Mouse (Mus musculus) myocyte (in vitro differentiated cells): ENCODE results near the gene Gtf3c4.

Source experiments
- CEBPB ChIP-seq: IDR thresholded peaks from 2 replicates; pipeline ENCODE4 v1.6.1; 2011; ENCODE audit warnings: mild to moderate bottlenecking, moderate library complexity; ENCODE audit not compliant: poor library complexity, insufficient read depth, severe bottlenecking
- MAX ChIP-seq: IDR thresholded peaks from one replicate; pipeline ENCODE4 v1.6.1; 2011; ENCODE audit warnings: low read depth, mild to moderate bottlenecking, control low read depth
- POLR2A ChIP-seq: IDR thresholded peaks from one replicate; pipeline ENCODE4 v1.6.1; 2011; ENCODE audit warnings: low read depth, mild to moderate bottlenecking, control low read depth, moderate library complexity; ENCODE audit not compliant: insufficient read length
- POLR2AphosphoS2 ChIP-seq: IDR thresholded peaks from one replicate; pipeline ENCODE4 v1.6.1; 2011; ENCODE audit warnings: low read depth, control low read depth; ENCODE audit not compliant: insufficient read length
- TCF12 ChIP-seq: IDR thresholded peaks from one replicate; pipeline ENCODE4 v1.6.1; 2011; ENCODE audit warnings: mild to moderate bottlenecking, control low read depth; ENCODE audit not compliant: poor library complexity, insufficient read depth, severe bottlenecking
- USF1 ChIP-seq: IDR thresholded peaks from one replicate; pipeline ENCODE4 v1.6.1; 2011; ENCODE audit warnings: low read depth, mild to moderate bottlenecking, control low read depth, moderate library complexity

- TF ChIP-seq POLR2A (no peak), CEBPB (no peak), POLR2AphosphoS2 (no peak), MAX (no peak), TCF12 (no peak), USF1 (no peak)
Observed at GRCm38 (mm10) chr2:28796298-28796697, 43.9 kb downstream of the Gtf3c4 start.
